Mouse (Mus musculus) erythroblast, embryonic 14.5 days (primary cell): Measurements from ENCODE around the gene Tubb1. TPM values are rescaled to one million over a fixed set of nuclear protein-coding genes. Genes with fewer than 3 reads are reported as not detected.

Experiments used
- H3K27me3 ChIP-seq: 2 replicates; pipeline ENCODE4 v1.6.1; 2012; ENCODE audit warnings: inconsistent platforms; ENCODE audit not compliant: control insufficient read depth
- H3K36me3 ChIP-seq: 2 replicates; pipeline ENCODE4 v1.6.1; 2012; ENCODE audit warnings: mild to moderate bottlenecking, inconsistent platforms; ENCODE audit not compliant: control insufficient read depth
- H3K4me1 ChIP-seq: 2 replicates; pipeline ENCODE4 v1.6.1; 2012; ENCODE audit warnings: inconsistent platforms; ENCODE audit not compliant: control insufficient read depth
- H3K4me3 ChIP-seq: replicated peaks from 2 replicates; pipeline ENCODE3; 2012; ENCODE audit warnings: moderate library complexity, mild to moderate bottlenecking, inconsistent platforms
- H3K9me3 ChIP-seq: 2 replicates; pipeline ENCODE4 v1.6.1; 2012; ENCODE audit warnings: low read length, inconsistent platforms, mixed read lengths; ENCODE audit not compliant: control insufficient read depth
- GATA1 ChIP-seq: IDR thresholded peaks from 2 replicates; pipeline ENCODE4 v1.6.1; 2012; ENCODE audit warnings: low read length, inconsistent platforms, mixed read lengths
- TAL1 ChIP-seq: IDR thresholded peaks from 3 replicates; pipeline ENCODE4 v1.6.1; 2012; ENCODE audit warnings: low read length, inconsistent platforms, mixed read lengths
- polyA plus RNA-seq: library from polyadenylated mRNA; stranded (reverse); fragments of >175 nt; gene quantifications from 2 replicates; pipeline ENCODE4 v1.2.3, GENCODE M21; 2012

Tubb1 gene
- polyA plus RNA-seq, 1 experiment = 0.31 TPM

- Histone ChIP-seq H3K36me3 (peaks cover 88% of the 10 kb centered on the region), H3K4me3 (peak overlapping the region; percentile 70), H3K9me3 (no peaks in the 10 kb centered on the region), H3K4me1 (peaks cover 43% of the 10 kb centered on the region), H3K27me3 (no peaks in the 10 kb centered on the region)
- TF ChIP-seq GATA1 (no peak), TAL1 (no peak)
Observed at GRCm38 (mm10) chr2:174463370-174463769, 12.9 kb downstream of the Tubb1 start.

- H3K36me3 ChIP-seq = peaks cover 89% of the 10 kb centered on the region
- peaks cover 48% of the 10 kb centered on the region for H3K4me1 ChIP-seq
- TF ChIP-seq TAL1 = no peak
- TF ChIP-seq GATA1 = no peak
- no peaks in the 10 kb centered on the region for H3K9me3 ChIP-seq
- no peaks in the 10 kb centered on the region for H3K27me3 ChIP-seq
- H3K4me3 ChIP-seq = peak within 1 kb of the TSS; percentile 70
Observed at GRCm38 (mm10) chr2:174463789-174464523, 13.5 kb downstream of the Tubb1 start, which contains the start of gene Atp5e. Gene Atp5e, minus strand, starts transcription at chr2:174464105.

GRCm38 (mm10) chr2:174470333-174470732 is 19.8 kb downstream of the Tubb1 start:
- TF ChIP-seq TAL1 (no peak), GATA1 (peak; percentile 88)
- peaks cover 69% of the 10 kb centered on the region for H3K4me1 ChIP-seq
- H3K27me3 ChIP-seq = no peaks in the 10 kb centered on the region
- no peaks in the 10 kb centered on the region for H3K9me3 ChIP-seq
- H3K4me3 ChIP-seq = peak overlapping the region; percentile 17
- peaks cover 70% of the 10 kb centered on the region for H3K36me3 ChIP-seq

- no peak for TF ChIP-seq GATA1
- no peak for TF ChIP-seq TAL1
- Histone ChIP-seq H3K27me3 (no peaks in the 10 kb centered on the region), H3K4me1 (peaks cover 69% of the 10 kb centered on the region), H3K4me3 (peak overlapping the region; percentile 89), H3K36me3 (peaks cover 64% of the 10 kb centered on the region), H3K9me3 (no peaks in the 10 kb centered on the region)
Observed at GRCm38 (mm10) chr2:174470786-174471405, 20.4 kb downstream of the Tubb1 start.

GRCm38 (mm10) chr2:174472407-174472806 is 21.9 kb downstream of the Tubb1 start:
- Histone ChIP-seq H3K4me3 (peak overlapping the region; percentile 89), H3K9me3 (no peaks in the 10 kb centered on the region), H3K27me3 (peaks cover 3% of the 10 kb centered on the region; the same call in 1 of the 2 replicates), H3K36me3 (peaks cover 49% of the 10 kb centered on the region), H3K4me1 (peaks cover 71% of the 10 kb centered on the region)
- TF ChIP-seq GATA1 = no peak
- TF ChIP-seq TAL1 = no peak

GRCm38 (mm10) chr2:174472818-174473549 is 22.5 kb downstream of the Tubb1 start, which contains the start of gene Prelid3b:
Gene Prelid3b, minus strand, starts transcription at chr2:174473081.
- H3K4me1 ChIP-seq = peaks cover 70% of the 10 kb centered on the region
- H3K9me3 ChIP-seq = no peaks in the 10 kb centered on the region
- H3K36me3 ChIP-seq = peaks cover 44% of the 10 kb centered on the region
- H3K27me3 ChIP-seq = peaks cover 3% of the 10 kb centered on the region; the same call in 1 of the 2 replicates
- H3K4me3 ChIP-seq = peak within 1 kb of the TSS; percentile 89
- TF ChIP-seq GATA1 (no peak), TAL1 (no peak)

GRCm38 (mm10) chr2:174473550-174473927 is 23.0 kb downstream of the Tubb1 start:
- Histone ChIP-seq H3K9me3 (no peaks in the 10 kb centered on the region), H3K36me3 (peaks cover 38% of the 10 kb centered on the region), H3K4me3 (peak overlapping the region; percentile 89), H3K4me1 (peaks cover 65% of the 10 kb centered on the region), H3K27me3 (peaks cover 3% of the 10 kb centered on the region; the same call in 1 of the 2 replicates)
- TF ChIP-seq TAL1 (no peak), GATA1 (no peak)

- Histone ChIP-seq H3K36me3 (no peaks in the 10 kb centered on the region), H3K4me3 (no peak overlapping the region), H3K9me3 (no peaks in the 10 kb centered on the region), H3K27me3 (peaks cover 3% of the 10 kb centered on the region; the same call in 1 of the 2 replicates), H3K4me1 (peaks cover 23% of the 10 kb centered on the region)
- TF ChIP-seq TAL1 = no peak
- TF ChIP-seq GATA1 = no peak
Observed at GRCm38 (mm10) chr2:174477543-174478319, 27.2 kb downstream of the Tubb1 start.
